Mouse (Mus musculus): ENCODE results near the gene Apoa2. TPM values are rescaled to one million over a fixed set of nuclear protein-coding genes. Genes with fewer than 3 reads are reported as not detected.

Gene Apoa2
- 0.64 and 3.6 TPM in 2 replicates for polyA plus RNA-seq (2012; rRNA removed)

DNA sequence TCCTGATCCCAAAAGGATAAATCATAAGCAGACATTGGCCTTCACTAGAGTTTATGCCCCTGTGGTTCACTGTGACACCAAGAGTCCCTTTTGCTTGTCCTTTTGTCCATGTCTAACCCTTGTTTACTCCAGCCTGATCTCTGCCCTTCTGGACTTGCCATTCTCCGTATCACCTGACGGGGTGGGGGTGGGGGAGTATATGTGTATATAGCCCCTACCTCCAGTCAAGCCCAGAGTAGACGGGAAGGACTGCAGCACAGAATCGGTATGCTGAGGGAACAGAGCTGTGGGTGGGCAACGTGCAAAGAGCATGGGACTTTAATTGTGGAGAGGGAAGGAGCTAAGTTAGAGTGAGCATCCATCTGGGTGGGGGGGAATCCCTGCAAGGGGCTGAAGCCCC lies at the start of gene Apoa2:
TSS of gene Apoa2 (plus strand) at position 198 of the 400 bp plus-strand sequence.

DNA sequence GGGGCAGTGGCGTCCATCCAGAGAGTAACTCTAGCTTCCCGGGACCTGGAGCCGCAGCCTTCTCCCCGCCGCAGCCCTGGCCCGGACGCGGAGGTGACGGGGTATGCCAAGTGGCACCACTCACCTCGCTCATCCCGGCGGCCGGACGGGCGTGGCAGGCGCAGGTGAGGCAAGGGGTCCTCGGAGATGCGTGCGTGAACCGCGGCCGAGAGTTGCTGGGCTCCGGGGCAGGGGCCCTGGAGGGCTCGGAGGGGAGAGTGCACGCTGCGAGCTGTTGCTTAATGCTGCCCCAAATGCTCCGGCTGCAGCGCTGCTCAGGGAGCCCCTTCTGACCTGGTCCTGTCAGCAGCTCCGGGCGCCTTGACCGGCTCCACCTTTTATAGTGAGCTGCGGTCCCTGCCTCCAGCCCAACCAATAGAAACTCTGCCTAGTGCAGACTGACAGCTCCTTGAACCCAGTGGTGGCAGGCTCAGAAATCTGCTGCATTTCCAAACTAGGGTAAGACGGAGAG lies 28.9 kb upstream of the Apoa2 start, which contains the start of gene Pcp4l1:
TSS of gene Pcp4l1 (minus strand) at position 382 of the 511 bp plus-strand sequence.

DNA sequence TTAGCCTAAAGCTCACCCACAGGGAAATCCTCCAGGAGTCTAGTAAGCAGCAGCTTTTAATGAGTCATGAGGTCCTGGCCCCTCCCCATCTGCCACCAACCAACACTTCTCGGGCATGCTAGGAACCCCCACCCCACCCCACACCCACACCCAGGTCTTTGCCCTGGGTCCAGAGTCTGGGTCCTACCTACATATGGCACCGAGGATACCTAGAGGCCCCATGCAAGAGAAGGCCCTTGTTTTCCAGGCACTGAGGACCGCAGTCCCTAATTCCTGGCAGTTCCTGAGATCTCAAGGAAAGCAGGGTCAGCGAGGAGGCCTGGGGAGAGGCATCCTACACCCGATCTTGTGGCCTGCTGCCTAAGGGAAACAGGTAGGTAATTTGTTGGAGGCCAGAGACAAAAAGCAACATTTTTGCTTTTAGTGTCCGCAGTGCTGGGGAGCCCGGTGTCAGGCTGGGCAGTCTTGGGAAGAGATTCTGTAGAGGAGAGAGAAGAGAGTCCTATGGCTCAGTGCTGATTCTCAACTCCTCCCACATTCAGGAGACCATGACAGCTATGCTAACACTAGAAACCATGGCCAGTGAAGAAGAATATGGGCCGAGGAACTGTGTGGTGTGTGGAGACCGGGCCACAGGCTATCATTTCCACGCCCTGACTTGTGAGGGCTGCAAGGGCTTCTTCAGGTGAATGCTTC lies 10.9 kb upstream of the Apoa2 start, which contains the start of gene Nr1i3:
TSS of gene Nr1i3 (plus strand) at position 170 of the 696 bp plus-strand sequence.

DNA sequence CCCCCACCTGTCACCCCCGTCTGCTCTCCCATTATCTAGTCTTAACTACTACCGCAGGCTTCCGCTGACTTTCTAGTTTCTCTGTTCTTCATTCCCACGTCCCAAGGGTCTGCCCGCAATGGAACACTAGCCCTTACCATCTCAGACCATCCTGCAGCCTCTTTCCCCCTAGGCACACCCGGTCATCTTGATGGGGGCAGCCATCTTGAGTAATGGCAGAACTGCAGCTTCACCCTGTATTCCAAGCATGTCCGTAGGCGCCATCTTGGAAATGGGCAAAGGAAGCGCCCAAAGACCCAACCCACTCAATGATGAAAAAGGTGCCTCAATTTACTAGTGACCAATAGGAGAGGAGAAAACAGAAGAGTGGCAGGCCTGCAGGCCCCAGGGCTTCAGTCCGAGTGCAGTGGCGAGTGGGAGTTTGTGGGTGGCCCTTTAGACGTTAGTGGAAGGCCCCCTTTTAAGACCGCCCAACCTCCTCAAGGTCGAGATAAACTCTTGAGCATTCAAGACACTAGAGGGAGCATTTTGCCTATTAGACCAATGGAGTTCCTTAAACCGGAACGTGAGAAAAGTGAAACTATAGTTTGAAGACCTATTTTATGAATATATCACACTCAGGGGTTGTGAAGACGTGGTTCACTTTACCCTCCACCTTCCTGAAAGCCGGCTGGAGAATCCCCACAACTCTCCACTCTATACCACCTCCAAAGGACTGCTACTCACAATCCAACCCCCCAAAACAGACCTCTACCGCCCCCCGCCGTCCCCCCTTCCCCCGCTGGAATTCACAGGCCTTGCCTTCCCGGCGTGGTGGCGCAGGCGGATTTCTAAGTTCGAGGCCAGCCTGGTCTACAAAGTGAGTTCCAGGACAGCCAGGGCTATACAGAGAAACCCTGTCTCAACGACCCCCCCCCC lies 2.4 kb upstream of the Apoa2 start, which contains the start of gene Tomm40l:
TSS of gene Tomm40l (minus strand) at position 277 of the 918 bp plus-strand sequence.

DNA sequence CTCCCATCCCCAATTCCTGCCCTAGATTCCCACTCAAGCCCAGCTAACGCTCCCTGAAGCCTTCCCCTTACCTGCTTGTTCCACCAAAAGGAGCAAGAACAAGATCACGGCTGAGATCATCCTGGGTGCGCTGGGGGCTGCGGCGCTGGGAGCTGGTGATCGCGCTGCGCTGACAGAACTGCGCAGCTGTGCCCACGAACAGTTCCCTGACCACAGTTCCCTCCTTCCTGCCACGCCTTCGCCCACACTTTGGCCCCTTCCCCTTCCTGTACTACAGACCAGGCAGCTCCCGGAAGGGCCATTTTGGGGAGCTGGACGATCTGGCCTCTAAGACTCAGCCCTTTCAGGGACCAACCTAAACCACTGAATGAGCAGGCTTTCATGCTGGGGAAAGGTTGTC lies 9.3 kb downstream of the Apoa2 start, which contains the start of gene Fcer1g:
TSS of gene Fcer1g (minus strand) at position 240 of the 400 bp plus-strand sequence.

DNA sequence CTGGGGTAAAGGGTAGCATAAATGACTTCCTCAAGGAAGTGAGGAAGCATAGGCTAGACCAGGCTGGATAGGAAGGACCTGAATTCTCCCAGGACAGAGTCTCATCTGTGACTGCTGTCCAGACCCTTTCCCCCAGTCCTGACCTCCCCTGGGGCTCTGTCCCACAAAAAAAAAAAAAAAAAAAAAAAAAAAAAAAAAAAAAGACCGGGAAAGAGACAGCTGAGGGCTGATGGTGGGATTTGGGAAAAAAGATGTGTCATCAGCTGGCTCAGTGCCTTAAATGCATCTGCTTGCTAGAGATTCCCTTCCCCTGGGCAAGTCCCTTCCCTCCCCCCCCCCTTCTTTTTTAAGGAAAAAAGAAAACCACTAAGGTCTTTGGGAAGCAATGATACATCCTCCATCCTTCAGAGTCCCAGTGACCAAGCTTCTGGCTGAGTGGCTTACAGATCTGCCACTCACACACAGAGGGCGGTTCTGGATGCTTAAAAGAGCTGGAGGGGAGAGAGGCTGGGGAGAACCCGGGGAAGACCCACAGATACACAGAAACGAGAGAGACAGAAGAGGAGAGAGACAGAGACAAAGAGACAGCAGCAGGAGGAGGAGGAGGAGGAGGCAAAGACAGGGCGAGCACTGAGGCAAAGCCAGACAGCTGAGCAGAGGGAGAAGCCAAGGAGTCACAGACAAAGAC lies 25.2 kb downstream of the Apoa2 start, which contains the start of gene Adamts4:
TSS of gene Adamts4 (plus strand) at position 509 of the 688 bp plus-strand sequence.

DNA sequence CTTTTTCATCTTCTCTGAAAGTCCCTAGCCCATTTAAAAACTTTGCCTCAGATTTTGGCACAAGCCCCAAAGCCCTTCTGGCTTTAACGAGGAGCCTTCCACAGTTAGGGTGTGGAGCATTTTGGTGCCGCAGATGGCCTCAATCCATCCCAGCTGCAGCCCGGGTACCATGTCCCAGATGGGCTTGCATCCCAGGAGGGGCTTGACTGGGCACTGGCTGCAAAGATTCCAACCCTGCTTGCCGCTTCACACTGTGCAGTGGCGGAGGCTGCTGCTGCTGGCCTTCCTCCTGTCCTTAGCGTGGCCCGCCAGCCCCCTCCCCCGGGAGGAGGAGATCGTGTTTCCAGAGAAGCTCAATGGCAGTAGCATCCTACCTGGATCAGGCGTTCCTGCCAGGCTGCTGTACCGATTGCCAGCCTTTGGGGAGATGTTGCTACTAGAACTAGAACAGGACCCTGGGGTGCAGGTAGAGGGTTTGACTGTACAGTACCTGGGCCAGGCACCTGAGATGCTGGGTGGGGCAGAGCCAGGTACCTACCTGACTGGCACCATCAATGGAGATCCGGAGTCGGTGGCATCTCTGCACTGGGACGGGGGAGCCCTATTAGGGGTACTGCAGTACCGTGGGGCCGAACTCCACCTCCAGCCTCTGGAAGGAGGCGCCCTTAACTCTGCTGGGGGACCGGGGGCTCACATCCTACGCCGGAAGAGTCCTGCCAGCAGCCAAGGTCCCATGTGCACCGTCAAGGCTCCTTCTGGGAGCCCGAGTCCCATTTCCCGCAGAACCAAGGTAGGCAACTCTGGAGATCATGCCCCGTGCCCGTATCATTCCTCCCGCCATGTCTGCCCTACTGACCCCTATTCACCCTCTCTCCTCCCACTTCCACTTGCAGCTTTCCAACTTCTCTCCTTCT lies 26.1 kb downstream of the Apoa2 start, which contains the start of gene Ndufs2:
TSS of gene Ndufs2 (minus strand) at position 709 of the 914 bp plus-strand sequence.

DNA sequence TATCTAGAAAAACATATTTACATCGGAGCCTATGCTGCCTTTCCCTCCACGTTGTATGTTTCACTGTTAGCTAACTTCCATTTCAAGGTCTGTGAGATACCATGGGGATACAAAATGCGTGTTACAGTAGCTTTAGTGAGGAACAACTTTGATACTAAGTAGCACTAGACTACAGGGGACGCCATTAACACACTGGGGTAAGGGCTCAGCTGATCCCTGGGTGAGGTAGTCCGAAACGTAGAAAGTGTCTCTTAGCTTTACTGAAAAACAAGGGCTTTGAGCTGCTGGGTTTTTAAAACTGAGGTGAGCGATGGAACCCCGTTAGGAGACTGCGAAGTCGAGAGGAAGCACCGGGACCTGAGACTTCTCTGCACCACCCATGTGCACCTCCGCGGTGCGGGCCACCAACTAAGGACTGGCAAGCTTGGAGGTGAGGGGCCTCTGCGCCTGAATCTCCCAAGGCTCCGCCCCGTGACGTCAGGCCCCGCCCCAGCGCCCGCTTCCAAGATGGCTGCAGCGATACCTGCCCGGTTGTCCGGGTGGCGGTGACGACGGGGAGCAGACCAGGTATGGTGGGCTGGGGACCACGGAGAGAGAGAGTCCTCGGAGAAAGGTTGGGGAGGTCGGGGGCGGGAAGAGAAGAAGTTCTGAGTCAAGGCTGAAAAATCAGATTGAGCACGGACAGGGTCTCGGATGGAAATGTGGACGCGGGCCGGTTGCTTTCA lies 45.2 kb downstream of the Apoa2 start, which contains the start of gene B4galt3:
TSS of gene B4galt3 (plus strand) at position 481 of the 725 bp plus-strand sequence.

Other genes with a start within 250 kb of the Apoa2 start
- gene Fcgr2b, start 248.5 kb upstream of the Apoa2 start, polyA plus RNA-seq (2012; rRNA removed), result 6.6 and 13.8 TPM in 2 replicates
- 1.3 and 1.4 TPM in 2 replicates for gene Fcgr4, start 206.1 kb upstream of the Apoa2 start, polyA plus RNA-seq (2012; rRNA removed)
- gene Fcgr3, start 160.1 kb upstream of the Apoa2 start, polyA plus RNA-seq (2012; rRNA removed), result 7.1 and 7.7 TPM in 2 replicates
- 1.2 and 1.7 TPM in 2 replicates for gene Cfap126, start 111.1 kb upstream of the Apoa2 start, polyA plus RNA-seq (2012; rRNA removed)
- 205 and 248 TPM in 2 replicates for gene Sdhc, start 74.5 kb upstream of the Apoa2 start, polyA plus RNA-seq (2012; rRNA removed)
- 0.91 and 1.0 TPM in 2 replicates for gene Mpz, start 74.3 kb upstream of the Apoa2 start, polyA plus RNA-seq (2012; rRNA removed)
- 42.0 and 71.2 TPM in 2 replicates for gene Pcp4l1, start 28.8 kb upstream of the Apoa2 start, polyA plus RNA-seq (2012; rRNA removed)
- gene Nr1i3, start 11.1 kb upstream of the Apoa2 start, polyA plus RNA-seq (2012; rRNA removed), result 2.3 and 2.4 TPM in 2 replicates
- gene Tomm40l, start 2.5 kb upstream of the Apoa2 start, polyA plus RNA-seq (2012; rRNA removed), result 35.4 and 39.0 TPM in 2 replicates
- gene Fcer1g, start 9.3 kb downstream of the Apoa2 start, polyA plus RNA-seq (2012; rRNA removed), result 34.3 and 37.0 TPM in 2 replicates
- gene Adamts4, start 25.4 kb downstream of the Apoa2 start, polyA plus RNA-seq (2012; rRNA removed), result 4.7 TPM in 2 replicates
- gene Ndufs2, start 26.3 kb downstream of the Apoa2 start, polyA plus RNA-seq (2012; rRNA removed), result 134 and 158 TPM in 2 replicates
- gene B4galt3, start 45.3 kb downstream of the Apoa2 start, polyA plus RNA-seq (2012; rRNA removed), result 75.9 and 85.5 TPM in 2 replicates
- 31.9 and 36.7 TPM in 2 replicates for gene Ppox, start 56.1 kb downstream of the Apoa2 start, polyA plus RNA-seq (2012; rRNA removed)
- 41.4 and 43.3 TPM in 2 replicates for gene Usp21, start 62.9 kb downstream of the Apoa2 start, polyA plus RNA-seq (2012; rRNA removed)
- 23.2 and 26.3 TPM in 2 replicates for gene Ufc1, start 70.0 kb downstream of the Apoa2 start, polyA plus RNA-seq (2012; rRNA removed)
- 49.2 and 53.1 TPM in 2 replicates for gene Dedd, start 104.1 kb downstream of the Apoa2 start, polyA plus RNA-seq (2012; rRNA removed)
- 62.5 and 68.1 TPM in 2 replicates for gene Nit1, start 120.6 kb downstream of the Apoa2 start, polyA plus RNA-seq (2012; rRNA removed)
- gene Pfdn2, start 120.6 kb downstream of the Apoa2 start, polyA plus RNA-seq (2012; rRNA removed), result 2.3 and 5.7 TPM in 2 replicates
- gene Klhdc9, start 135.7 kb downstream of the Apoa2 start, polyA plus RNA-seq (2012; rRNA removed), result 1.0 and 2.1 TPM in 2 replicates
- gene Nectin4, start 145.0 kb downstream of the Apoa2 start, polyA plus RNA-seq (2012; rRNA removed), result 2.6 and 3.2 TPM in 2 replicates
- 3.7 and 4.7 TPM in 2 replicates for gene Arhgap30, start 163.9 kb downstream of the Apoa2 start, polyA plus RNA-seq (2012; rRNA removed)
- gene Usf1, start 186.3 kb downstream of the Apoa2 start, polyA plus RNA-seq (2012; rRNA removed), result 85.2 and 90.3 TPM in 2 replicates
- gene Tstd1, start 193.8 kb downstream of the Apoa2 start, polyA plus RNA-seq (2012; rRNA removed), result 463 and 469 TPM in 2 replicates
- 108 and 134 TPM in 2 replicates for gene F11r, start 212.5 kb downstream of the Apoa2 start, polyA plus RNA-seq (2012; rRNA removed)

All from colon, adult 2 months (tissue).